Mouse (Mus musculus) gonadal fat pad, adult 2 months (tissue): ENCODE measurements around the gene Rec114. TPM values are rescaled to one million over a fixed set of nuclear protein-coding genes. Genes with fewer than 3 reads are reported as not detected.

Experiments used
- DNase-seq: peaks from one replicate; pipeline ENCODE4 v3.0.0-alpha.2; 2012; ENCODE audit warnings: low read depth
- polyA plus RNA-seq: library from polyadenylated mRNA; depleted of rRNA; stranded (reverse); fragments of >200 nt; gene quantifications from 2 replicates; pipeline ENCODE4 v1.2.3, GENCODE M21; 2012

The Rec114 gene
- polyA plus RNA-seq, 1 experiment: 2.0 TPM

DNA sequence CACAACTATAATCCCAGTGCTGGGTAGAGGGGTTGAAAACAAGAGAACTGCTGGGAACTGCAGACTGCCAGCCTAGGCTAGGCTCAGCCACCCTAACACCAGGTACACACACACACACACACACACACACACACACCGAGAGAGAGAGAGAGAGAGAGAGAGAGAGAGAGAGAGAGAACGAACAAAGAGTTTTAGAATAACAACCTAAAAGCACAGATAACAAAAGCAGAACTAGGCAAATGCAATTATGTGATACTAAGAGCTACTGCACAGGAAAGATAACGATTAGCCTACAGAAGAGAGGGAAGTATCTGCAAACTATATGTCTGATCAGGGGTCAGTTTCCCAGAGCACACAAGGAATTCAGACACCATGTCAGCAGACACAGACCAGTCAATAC, 24.8 kb downstream of the Rec114 start:
- DNase-seq: no peak

DNA sequence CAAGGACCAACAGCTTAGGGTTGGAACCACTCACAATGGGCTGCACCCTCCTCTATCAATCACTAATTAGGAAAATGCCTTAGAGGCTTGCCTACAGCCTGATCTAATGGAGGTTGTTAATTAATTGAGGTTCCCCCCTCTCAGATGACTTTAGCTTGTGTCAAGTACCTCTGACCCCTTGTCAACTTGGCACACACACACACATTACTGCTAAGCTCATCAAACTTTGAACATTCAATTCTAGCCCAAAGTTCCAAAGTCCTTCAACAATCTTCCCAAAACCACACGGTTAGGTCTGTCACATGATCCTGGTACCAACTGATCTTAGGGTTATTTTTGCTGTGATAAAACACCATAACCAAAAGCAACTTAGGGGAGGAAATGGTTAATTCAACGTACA, 26.9 kb downstream of the Rec114 start:
- no peak for DNase-seq

DNA sequence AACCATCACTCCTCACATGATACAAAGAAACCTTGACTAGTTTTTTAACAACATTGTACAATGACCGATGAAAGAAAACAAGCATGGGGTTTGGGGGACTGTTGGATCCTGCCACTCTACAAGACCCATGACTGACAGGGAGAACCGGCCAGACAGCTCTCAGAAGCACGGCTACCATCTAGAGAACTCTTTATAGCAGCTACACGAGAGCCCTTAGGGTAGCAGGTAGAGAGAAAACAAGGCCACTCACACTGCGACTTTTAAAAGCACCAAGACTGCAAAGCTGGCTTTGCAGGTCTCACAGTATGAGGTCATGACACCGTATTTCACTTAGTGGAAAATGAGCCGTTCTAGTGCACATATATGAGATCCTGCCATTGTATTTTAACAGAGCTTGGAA, 33.1 kb downstream of the Rec114 start:
- no peak for DNase-seq

DNA sequence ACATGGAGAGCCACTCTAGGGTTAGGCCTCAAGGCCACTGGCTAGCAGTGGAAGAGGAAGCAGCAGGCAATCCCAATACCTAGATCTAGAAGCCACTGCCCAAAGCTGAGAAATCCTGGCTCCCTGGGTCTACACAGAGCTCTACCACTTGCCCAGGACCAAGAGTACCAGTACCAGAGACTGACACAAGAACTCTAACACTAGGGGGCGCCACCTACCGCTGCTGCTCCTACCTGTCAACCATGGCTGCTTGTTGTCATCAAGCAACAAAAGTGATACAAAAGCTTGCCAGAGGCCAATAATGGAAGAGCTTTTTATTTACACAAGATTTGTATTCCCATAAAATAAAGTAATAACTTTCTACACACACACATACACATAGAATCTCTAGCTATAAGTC, 33.8 kb downstream of the Rec114 start:
- DNase-seq: no peak

DNA sequence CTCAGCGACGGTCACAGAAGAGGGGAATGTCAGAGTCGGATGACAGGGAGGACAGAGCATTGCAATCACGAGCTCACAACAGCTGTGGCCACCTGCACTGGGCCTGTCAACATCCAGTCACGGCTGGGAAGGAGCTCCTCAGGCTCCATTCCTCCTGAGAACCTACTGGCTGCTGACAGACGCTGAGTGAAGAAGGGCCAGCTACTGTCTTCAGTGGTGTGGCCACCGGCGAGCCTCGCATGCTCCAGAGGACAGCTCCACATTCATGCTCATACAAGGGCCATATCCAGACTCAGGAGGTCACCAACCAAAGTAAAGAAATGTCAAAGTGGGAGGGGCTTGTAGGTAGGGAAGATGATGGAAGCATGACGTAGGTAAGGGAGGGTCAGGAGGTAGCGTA, 36.0 kb downstream of the Rec114 start:
- no peak for DNase-seq

DNA sequence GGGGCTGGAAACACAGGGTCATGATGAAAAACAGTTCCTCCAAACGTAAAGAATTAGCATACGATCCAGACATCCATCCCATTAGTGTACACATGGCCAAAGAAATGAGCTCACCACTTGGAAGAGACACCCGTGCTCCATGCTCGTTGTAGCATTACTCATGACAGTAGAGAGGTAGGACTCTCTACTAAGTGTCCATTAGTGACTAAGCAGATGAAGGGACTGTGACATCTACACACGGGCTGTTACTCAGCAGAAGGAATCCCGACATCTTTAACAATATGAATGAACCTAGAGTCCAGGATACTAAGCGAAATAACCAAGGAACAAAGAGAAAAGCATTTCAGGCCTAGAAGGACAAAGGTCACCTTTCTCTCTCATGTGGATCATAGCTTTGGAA, 37.7 kb downstream of the Rec114 start:
- no peak for DNase-seq

DNA sequence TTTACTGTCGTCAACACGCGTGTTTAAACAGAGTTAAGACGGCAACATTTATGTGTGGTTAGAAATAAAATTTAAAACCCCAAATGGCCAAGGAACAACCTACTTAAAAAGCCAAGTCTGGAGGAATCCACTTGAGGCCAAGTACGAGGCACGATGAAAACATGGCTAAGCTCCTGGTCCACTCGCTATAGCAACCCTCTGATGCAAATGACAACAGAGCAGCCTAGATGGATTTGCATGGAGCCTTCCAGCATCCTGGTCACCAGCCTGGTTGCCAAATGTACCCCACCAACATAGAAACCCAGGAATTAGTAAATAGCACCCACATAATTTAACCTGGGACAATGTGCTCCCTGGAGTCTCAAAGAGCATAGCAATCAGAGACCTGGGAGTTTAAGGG, 40.0 kb downstream of the Rec114 start:
- DNase-seq: no peak

DNA sequence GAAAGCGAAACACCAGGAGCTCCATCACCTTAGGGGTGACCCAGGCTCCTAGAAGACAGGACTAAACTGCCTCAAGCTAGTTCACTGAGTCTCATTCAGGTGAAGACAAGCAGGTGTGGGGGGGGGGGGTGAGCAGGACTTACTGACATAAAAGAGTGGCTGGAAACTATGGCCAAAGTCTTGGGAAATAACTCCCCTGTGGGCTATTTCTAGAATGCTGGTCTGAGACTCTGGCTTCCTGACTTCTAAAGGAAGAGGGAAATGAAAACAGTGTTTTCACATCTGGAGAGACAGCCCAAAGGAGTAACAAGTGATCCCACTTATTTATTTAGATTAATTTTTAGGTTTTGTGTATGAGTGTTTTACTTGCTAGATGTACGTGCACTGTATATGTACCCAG, 42.0 kb downstream of the Rec114 start:
- DNase-seq: no peak

DNA sequence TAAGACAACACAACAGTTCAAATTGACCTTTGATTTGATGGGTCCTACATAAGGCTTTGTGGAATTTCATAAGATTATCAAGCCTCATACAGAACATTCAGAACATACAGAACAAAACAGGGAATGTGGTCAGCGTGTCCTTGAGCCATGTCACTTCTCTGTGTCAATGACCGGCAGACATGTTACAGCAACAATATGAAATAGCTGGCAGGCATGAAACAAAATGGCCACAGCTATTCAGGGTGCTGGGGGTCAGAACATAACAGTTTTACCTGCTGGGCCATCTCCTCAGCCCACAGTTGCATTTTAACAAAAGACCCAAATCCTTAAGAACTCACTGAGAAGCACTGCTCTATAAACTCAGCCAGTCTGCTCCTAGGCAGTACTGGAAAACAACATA, 45.3 kb downstream of the Rec114 start:
- DNase-seq: no peak

DNA sequence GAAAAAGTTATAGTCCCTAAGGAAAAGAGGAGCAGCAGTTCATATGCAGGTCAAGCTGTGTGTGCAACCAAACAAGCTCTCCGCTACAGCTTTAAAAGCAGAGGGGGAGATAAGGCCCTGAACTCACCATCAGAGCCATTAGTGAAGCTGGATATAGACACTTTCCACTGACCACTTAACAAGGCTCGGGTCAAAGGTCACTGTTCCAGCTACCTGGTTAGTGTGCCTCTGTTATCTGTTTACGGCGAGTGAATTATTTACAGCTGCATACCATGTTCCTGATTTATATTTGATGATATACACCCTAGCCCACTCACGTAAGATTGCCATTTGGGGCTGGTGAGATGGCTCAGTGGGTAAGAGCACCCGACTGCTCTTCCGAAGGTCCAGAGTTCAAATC, 52.3 kb downstream of the Rec114 start:
- no peak for DNase-seq

DNA sequence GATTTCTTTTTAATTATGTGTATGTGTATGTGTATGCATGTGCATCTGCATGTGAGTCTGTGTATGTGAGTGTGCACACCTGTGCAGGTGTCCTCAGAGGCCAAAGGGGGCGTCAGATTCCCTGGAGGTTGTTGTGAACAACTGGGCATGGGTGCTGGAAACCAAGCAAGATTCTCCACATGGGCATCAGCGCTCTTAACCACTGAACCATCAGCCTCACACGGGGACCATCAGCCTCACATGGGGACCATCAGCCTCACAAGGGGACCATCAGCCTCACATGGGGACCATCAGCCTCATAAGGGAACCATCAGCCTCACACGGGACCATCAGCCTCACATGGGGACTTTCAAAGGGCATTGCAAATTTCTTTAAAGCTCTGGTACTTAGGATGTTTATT, 53.1 kb downstream of the Rec114 start:
- DNase-seq: no peak

DNA sequence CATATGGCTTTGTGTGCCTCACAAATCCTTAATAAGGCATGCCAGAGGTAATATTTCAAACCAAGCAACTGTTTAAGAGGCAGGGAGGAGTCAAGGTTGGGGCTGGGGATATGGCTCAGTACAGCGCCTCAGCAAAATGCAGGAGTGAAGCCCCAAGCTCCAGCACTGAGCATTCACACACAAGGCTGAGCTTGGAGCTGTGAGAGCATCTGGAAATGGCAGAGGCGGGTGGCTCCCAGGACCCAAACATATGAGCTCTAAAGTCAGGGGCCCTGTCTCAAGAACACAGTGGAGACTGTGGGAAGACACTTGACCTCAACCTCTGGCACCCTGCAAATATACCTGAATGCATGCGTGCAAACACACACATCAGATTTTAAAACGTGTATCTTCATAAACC, 55.7 kb downstream of the Rec114 start:
- DNase-seq: no peak

DNA sequence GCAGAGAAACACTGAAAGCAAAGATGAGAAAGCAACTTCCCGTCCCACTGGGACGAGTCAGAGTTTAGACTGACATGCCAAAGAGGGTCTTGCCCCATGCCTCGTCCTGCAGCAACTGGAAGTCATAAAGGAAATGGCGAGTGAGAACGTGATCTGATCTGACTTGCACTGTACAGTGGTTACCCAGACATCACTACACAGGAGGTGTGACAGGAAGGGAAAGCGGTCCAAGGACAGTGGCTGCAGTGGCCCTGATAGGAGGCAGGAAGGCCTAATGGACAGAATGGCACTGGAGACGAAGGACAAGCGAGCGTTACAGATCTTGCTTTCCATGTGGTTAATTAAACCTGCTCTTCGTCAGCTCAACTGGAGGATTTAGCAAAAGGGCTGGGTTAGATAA, 58.5 kb downstream of the Rec114 start:
- no peak for DNase-seq

DNA sequence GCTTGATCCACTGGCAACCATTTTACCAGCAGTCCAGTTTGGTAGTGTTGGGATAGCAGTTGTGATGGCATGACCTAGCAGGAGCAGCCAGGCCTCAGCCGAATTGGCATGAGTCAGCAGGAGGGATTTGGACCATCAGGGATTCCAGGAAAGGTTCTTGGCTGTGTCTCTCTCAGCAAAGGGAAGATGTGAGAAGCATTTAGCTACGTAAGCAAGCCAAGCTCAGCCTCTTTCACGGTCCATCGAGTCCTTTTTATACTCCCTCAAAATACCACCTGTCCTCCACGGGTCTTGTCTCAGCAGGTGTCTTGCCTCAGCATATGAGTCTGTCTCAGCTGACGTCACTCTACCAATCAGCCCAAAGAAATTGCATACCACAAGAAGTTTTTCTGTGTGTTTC, 60.4 kb downstream of the Rec114 start:
- no peak for DNase-seq

DNA sequence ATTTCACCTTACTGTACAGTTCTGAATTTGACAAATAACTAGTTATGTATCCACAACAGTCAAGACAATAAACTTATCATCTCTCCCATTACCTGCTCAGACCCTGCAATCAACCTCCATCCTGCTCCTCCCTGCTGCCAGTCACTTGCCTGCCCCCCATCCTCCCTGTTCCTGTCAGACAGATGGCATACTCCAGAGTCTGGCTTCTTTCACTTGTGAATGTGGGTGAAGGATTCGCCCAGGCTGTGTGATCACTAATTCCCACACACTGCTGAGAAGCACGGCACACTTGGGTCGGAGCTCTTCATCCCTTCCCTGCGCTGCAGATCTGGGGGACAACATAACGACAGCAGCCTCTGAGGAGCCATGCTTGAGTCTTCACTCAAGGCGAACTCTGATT, 61.7 kb downstream of the Rec114 start:
- DNase-seq: no peak

DNA sequence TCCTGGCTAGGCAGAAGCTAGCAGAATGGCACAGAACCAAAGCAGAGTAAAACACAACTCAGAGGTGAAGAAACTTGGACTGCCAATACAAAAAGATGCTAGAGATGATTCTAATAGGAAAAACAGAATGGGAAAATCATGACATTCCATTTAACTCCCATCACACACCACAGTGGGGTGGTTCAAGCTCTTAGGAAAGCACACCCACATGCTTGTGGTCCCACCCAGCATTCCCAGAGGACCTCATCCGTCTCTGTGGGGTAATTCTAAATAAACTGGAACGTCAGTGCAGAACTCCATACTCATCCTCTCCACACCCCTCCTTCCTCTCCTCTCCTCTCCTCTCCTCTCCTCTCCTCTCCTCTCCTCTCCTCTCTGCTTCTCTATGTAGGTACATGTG, 62.4 kb downstream of the Rec114 start:
- DNase-seq: no peak

DNA sequence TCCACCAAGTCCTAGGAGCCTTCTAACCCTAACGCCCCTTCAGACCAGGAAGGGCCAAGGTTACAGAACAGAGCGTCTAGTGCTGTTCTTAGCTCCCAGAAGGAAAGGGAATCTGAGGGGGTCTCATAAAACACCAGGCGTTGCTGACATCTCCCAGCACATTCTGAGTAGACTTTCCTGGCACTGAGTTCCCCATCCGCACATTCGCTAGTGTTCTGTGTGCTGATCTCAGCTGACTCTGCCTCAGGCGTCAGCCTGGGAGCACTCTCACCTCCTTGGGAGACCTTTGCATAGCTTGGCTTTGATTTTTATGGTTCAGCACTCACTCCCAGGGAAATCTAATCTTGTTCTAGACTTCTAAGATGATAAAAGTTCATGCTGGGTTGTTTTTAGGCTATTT, 68.4 kb downstream of the Rec114 start:
- DNase-seq: no peak

DNA sequence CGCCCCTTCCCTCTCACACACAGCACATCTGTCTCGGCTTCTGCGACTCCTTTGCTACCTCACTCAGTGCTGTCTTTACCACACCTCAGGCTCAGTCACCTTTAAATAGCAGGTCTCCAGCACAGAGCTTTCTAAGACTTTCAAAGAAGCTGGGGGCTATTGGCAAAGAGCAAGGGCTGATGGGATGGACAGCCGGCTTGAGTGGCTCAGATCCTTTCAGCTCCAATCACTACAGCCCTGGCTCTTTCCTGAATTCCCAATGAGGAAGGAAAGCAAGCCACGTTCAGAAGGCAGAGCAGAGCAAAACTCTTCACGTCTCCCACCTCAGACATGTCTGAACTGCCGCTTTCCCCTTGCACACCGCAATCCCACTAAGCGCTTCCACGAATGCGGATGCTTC, 69.0 kb downstream of the Rec114 start:
- no peak for DNase-seq

DNA sequence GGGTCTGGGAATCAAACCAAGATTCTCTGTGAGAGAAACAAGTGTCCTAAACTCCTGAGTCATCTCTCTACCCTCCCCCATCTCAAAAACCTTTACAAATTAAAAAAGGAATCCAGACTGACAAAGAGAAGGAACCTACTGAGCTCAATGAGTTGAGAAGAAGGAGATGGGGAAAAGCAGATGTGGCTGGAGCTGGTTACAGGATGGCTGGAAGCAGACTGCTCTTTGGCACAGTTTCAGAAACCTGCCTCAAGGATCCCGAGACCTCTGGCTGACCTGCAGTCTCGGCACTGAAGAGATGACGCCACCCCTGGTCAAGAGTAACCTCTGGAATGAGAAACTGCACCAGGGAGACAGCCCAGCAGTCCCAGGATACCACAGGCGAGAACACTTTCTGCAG, 71.3 kb downstream of the Rec114 start:
- no peak for DNase-seq

DNA sequence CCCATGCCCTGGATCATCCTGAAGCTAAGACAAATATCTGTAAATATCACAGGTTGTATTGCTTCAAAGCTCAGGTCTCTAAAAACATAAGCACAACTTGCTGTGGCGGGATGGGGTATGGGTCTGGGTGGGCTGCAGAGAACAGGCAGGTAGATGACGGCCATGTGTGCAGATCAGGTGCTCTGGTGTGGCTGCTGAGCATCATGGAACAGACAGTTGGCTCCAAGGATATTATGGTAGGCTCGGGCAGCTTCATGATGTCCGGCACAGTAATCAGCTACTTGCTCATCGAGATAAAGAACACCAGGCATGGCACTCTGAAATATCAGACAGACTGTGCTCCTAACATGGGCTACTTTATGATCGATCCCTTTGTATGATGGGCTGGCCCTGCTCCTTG, 73.9 kb downstream of the Rec114 start:
- DNase-seq: no peak

DNA sequence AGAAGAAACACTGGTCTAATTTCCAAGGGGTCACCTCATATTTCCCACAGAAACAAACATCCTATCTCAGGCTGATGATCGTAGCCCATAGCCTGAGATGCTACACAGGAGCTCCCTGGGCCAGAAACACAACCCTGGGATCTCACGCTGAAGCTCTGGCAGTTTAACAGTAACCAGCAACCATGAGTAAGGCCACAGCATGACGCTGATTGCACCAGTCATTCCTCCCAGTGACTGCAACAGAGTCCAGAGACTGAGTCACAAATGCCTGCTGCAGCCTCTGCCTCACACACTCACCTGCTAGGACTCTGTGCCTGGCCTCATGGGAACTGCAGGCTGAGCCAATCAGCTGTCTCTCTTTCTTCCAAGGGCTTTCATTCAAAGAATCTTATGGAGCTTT, 74.7 kb downstream of the Rec114 start:
- DNase-seq: no peak

DNA sequence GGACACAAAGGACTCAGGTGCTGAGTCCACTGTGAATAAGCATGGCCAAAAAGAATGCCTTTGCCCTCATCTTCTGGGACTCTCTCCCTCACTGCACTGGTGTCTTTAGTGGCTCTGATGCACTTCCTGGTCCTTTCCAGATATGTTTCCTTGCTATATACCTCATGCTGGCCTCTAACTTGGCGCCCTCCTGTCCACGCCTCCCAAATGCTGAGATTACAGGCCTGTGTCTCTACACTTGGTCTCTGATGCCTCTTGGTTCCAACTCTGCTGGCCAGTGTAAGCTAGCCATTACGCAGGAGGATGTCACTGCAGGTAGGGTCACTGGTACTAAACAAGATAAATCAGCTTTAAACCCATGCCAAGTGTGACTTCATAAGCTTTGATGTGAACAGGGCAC, 75.6 kb downstream of the Rec114 start:
- DNase-seq: no peak

DNA sequence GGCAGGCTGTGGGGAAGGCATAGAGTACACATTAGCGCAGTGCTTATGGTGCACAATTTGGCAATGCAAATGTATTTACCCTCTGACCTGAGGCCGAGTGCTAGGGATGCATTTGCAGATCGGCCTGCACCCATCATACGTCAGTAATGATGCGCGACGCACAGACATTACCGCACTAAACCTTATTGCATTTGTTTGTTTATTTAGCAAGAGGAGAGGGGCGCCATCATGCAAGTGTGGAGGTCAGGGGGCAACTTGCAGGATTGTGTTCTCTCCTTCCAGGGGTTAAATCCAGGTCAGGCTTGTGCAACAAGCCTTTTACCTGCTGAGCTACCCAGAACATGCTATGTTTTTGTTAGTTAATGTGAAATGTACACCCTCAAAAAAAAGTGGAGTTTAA, 76.5 kb downstream of the Rec114 start:
- DNase-seq: no peak

DNA sequence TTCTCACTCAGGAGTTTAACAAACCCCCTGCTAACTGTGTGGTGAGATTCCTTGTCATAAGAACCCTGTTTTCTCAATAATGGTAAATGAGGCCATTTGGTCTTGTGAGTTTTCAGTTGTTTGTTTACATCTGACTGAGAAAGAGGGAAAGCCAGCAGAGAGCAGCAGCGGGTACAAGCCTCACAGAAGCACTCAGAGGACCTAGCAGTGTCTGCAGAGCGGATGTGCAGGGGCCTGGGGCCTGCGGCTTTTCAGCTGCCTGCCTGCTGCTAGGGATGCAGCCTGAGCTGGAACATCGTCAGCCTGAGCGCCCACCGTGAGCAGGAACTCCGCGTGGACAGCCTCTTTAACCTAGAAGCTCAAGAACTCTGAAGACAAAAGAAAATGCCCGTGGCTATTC, 77.6 kb downstream of the Rec114 start:
- DNase-seq: no peak

DNA sequence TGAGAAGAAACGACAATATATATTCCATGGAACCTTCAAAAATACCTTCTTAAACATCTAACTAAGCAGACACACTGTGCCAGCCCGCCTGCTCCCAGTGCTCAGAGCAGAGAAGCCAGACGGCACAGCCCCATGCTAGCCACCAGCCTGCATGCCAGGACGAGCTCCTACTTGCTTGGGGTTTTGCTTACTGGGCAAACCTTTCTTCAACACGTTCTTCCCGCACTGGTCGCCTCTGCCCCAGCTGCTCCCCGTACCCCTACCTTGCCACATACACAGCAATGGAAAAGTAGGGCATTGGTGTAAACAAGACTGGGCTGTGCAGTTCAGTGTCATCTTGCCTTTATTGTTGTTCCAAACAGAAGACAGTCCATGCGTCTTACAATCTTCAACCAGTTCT, 78.3 kb downstream of the Rec114 start:
- DNase-seq: no peak
